Mouse (Mus musculus) right cerebral cortex, postnatal 10 days (tissue): ENCODE measurements at regions not wholly inside any gene's neighbourhood (a gene's known extent, or its start where the extent isn't known, plus 50 kb on each side); places are given as distances from the start of the nearest gene placed in this dataset.
A peak's percentile ranks its signal among the peaks of the same experiment; 100 is the strongest.

Source experiments
- DNase-seq, 2 experiments: peaks; one replicate each; pipeline ENCODE4 v3.0.0; 2021; ENCODE audit warnings: low spot score in 2 of 2

- no peak for DNase-seq
These were observed 88.6 kb upstream of the Mbnl3 start for GRCm38 (mm10) chrX:51294797-51295506.

- no peak for DNase-seq
These were observed 86.0 kb upstream of the Mbnl3 start for GRCm38 (mm10) chrX:51292310-51292709.

DNA sequence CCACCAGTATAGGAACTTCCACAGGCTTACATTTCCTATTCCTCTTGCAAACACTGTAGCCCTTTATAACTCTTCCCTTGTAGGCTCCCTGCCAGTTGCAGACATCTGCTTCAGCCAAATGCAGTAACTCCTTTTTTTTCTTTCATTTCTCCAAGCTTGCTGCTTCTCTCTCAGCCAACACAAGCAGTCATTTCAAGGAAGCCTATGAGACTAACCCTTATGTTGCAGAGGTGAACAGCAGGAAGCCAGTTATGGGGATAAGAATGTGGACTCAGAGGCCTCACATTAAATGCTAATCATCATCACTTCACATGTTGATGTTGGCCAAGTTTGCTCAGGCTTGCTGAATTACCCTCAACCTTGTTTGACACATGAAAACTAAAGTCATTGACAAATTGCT is 71.9 kb upstream of the Mbnl3 start:
- DNase-seq, result peak; percentile 66 to 71

DNA sequence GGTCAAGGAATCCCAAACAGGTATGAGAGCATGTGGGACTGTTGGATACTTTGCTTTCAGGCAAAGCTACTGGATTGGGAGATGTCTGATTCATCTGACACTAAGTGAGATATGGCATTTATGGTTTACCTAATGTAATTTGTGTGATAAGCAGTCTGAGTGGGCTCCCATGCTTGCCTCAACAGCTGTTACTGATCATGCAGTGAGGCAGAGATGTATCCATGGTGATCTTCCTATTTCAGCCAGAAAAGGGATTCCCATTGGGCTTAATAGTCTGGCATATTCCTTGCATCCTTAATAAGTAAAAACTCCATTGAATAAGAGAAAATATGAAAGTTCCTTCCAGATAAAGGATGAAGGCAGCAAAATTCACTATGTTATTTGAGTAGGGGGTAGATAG is 58.4 kb upstream of the Mbnl3 start:
- DNase-seq, result no peak
